Mouse (Mus musculus): ENCODE data around the gene Tmem164.

Tmem164 gene

GRCm38 (mm10) chrX:142688509-142688908, 7.3 kb downstream of the Tmem164 start:
- DNase-seq (ENCODE audit: low spot score in 2 of 2) = no peak

GRCm38 (mm10) chrX:142693256-142693655, 12.1 kb downstream of the Tmem164 start:
- no peak for DNase-seq (ENCODE audit: low spot score in 2 of 2)

GRCm38 (mm10) chrX:142694338-142694737, 13.1 kb downstream of the Tmem164 start:
- DNase-seq (ENCODE audit: low spot score in 2 of 2) = no peak

- no peak for DNase-seq (ENCODE audit: low spot score in 2 of 2)
Measured at GRCm38 (mm10) chrX:142694856-142695255, 13.7 kb downstream of the Tmem164 start.

- no peak for DNase-seq (ENCODE audit: low spot score in 2 of 2)
Measured at GRCm38 (mm10) chrX:142696789-142697188, 15.6 kb downstream of the Tmem164 start.

GRCm38 (mm10) chrX:142697545-142698204, 16.5 kb downstream of the Tmem164 start:
- no peak for DNase-seq (ENCODE audit: low spot score in 2 of 2)

GRCm38 (mm10) chrX:142698212-142698611, 17.0 kb downstream of the Tmem164 start:
- no peak for DNase-seq (ENCODE audit: low spot score in 2 of 2)

GRCm38 (mm10) chrX:142702094-142702493, 20.9 kb downstream of the Tmem164 start:
- no peak for DNase-seq (ENCODE audit: low spot score in 2 of 2)

- DNase-seq (ENCODE audit: low spot score in 2 of 2) = no peak
Measured at GRCm38 (mm10) chrX:142702566-142702965, 21.4 kb downstream of the Tmem164 start.

GRCm38 (mm10) chrX:142703953-142704352, 22.7 kb downstream of the Tmem164 start:
- DNase-seq (ENCODE audit: low spot score in 2 of 2) = no peak

- no peak for DNase-seq (ENCODE audit: low spot score in 2 of 2)
Measured at GRCm38 (mm10) chrX:142708257-142708656, 27.1 kb downstream of the Tmem164 start.

- DNase-seq (ENCODE audit: low spot score in 2 of 2) = no peak
Measured at GRCm38 (mm10) chrX:142716014-142716413, 34.8 kb downstream of the Tmem164 start.

GRCm38 (mm10) chrX:142717958-142718478, 36.8 kb downstream of the Tmem164 start:
- DNase-seq (ENCODE audit: low spot score in 2 of 2) = peak in 1 of 2 experiments; percentile 8

- no peak for DNase-seq (ENCODE audit: low spot score in 2 of 2)
Measured at GRCm38 (mm10) chrX:142718759-142719158, 37.6 kb downstream of the Tmem164 start.

- DNase-seq (ENCODE audit: low spot score in 2 of 2) = no peak
Measured at GRCm38 (mm10) chrX:142721897-142722296, 40.7 kb downstream of the Tmem164 start.

- no peak for DNase-seq (ENCODE audit: low spot score in 2 of 2)
Measured at GRCm38 (mm10) chrX:142724203-142724602, 43.0 kb downstream of the Tmem164 start.

GRCm38 (mm10) chrX:142725571-142725970, 44.4 kb downstream of the Tmem164 start:
- no peak for DNase-seq (ENCODE audit: low spot score in 2 of 2)

GRCm38 (mm10) chrX:142726311-142726710, 45.1 kb downstream of the Tmem164 start:
- DNase-seq (ENCODE audit: low spot score in 2 of 2) = no peak

GRCm38 (mm10) chrX:142727847-142728246, 46.6 kb downstream of the Tmem164 start:
- no peak for DNase-seq (ENCODE audit: low spot score in 2 of 2)

- DNase-seq (ENCODE audit: low spot score in 2 of 2) = no peak
Measured at GRCm38 (mm10) chrX:142729040-142729439, 47.8 kb downstream of the Tmem164 start.

GRCm38 (mm10) chrX:142729482-142729881, 48.3 kb downstream of the Tmem164 start:
- no peak for DNase-seq (ENCODE audit: low spot score in 2 of 2)

- no peak for DNase-seq (ENCODE audit: low spot score in 2 of 2)
Measured at GRCm38 (mm10) chrX:142737099-142737498, 55.9 kb downstream of the Tmem164 start.

GRCm38 (mm10) chrX:142737719-142738118, 56.5 kb downstream of the Tmem164 start:
- DNase-seq (ENCODE audit: low spot score in 2 of 2) = no peak

GRCm38 (mm10) chrX:142747428-142747827, 66.2 kb downstream of the Tmem164 start:
- no peak for DNase-seq (ENCODE audit: low spot score in 2 of 2)

Data from thymus, postnatal 10 days (tissue).